Mouse (Mus musculus): ENCODE measurements around the gene Grm4. TPM values are rescaled to one million over a fixed set of nuclear protein-coding genes. Genes with fewer than 3 reads are reported as not detected.

The Grm4 gene
- total and polyA plus RNA-seq, 3 experiments = not detected

DNA sequence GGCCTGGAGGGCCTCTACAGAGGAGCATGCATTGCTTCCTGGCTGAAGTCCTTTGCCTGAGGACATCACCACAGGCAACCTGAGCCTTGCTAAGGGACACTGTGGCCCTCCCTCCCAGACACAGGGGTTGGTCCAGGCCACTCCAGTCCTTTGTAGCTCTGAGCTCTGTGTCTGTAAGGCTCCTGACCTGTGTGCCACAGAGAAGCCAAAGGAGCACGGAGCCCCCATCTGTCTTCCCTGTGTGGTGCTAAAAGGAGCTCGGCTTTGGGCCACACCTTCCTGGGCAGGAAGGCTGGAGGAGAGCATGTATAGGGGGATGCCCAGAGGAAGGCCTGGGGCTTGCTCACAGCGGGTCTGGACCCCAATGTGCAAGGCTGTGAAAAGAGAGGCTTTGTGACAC is 20.8 kb upstream of the Grm4 start:
- Histone ChIP-seq H3K4me3 (replicated peaks in 1 of 3; ENCODE audit: low read depth in 2 of 3, low read length in 2 of 3, poor library complexity in 1 of 3) (no peak overlapping the region), H3K9me3 (replicated peaks; ENCODE audit: low read length) (no peaks in the 10 kb centered on the region), H3K36me3 (replicated peaks in 1 of 2; ENCODE audit: control insufficient read depth in 1 of 2, insufficient read depth in 1 of 2, low read length in 1 of 2) (no peaks in the 10 kb centered on the region), H3K4me2 (ENCODE audit: insufficient read depth, low read depth, poor library complexity, severe bottlenecking) (no peak overlapping the region), H3K79me2 (replicated peaks; ENCODE audit: control insufficient read depth, extremely low read depth, insufficient read depth, poor library complexity, severe bottlenecking) (no peaks in the 10 kb centered on the region), H3K9ac (ENCODE audit: insufficient read depth, low read depth) (no peak overlapping the region), H3K4me1 (ENCODE audit: control insufficient read depth in 1 of 2, insufficient read depth in 2 of 2) (peaks cover 0 to 12% of the 10 kb centered on the region in 2 experiments; a peak in 3 of 4 replicates), H3K27ac (ENCODE audit: insufficient read depth, low read depth) (no peak overlapping the region), H3K27me3 (replicated peaks) (peaks cover 14% of the 10 kb centered on the region)
- DNase-seq (ENCODE audit: extremely low read depth) = no peak
- dilution Hi-C loops (cut with MboI; ENCODE audit: extremely low pct_ligation_motif_present, extremely low pct_unique_long_range_greater_than_20kb, low sequenced_read_pairs) (no loop called here), in situ Hi-C loops (cut with MboI; ENCODE audit: low pct_ligation_motif_present, low pct_unique_long_range_greater_than_20kb, low sequenced_read_pairs) (loop anchor here (10.0 kb wide), 1 partner anchor 533 kb away; no protein-coding TSS in a partner anchor)
- no peak for TF ChIP-seq CTCF (conservative IDR thresholded peaks at IDR 0.05 in 1 of 2, IDR thresholded peaks at IDR 0.05 in 1 of 2; ENCODE audit: low read depth in 2 of 2, low read length in 2 of 2)
- TF ChIP-seq ZMIZ1 (IDR thresholded peaks at IDR 0.05; ENCODE audit: low read depth, low read length) = no peak
- no peak for TF ChIP-seq RAD21 (IDR thresholded peaks at IDR 0.05; ENCODE audit: low read depth, low read length)
- no peak for TF ChIP-seq TBP (conservative IDR thresholded peaks at IDR 0.05; ENCODE audit: low read depth, low read length)
- TF ChIP-seq MAZ (IDR thresholded peaks at IDR 0.05; ENCODE audit: low read depth, low read length) = no peak
- no peak for TF ChIP-seq NELFE (IDR thresholded peaks at IDR 0.05; ENCODE audit: low read depth, low read length)
- no peak for TF ChIP-seq HCFC1 (IDR thresholded peaks at IDR 0.05; ENCODE audit: low read depth, low read length)
- no peak for TF ChIP-seq JUND (conservative IDR thresholded peaks at IDR 0.05; ENCODE audit: low read depth, low read length)
- TF ChIP-seq MXI1 (IDR thresholded peaks at IDR 0.05; ENCODE audit: low read depth, low read length) = no peak
- TF ChIP-seq CHD2 (IDR thresholded peaks at IDR 0.05; ENCODE audit: low read length) = no peak
- no peak for TF ChIP-seq NRF1 (IDR thresholded peaks at IDR 0.05; ENCODE audit: low read depth, low read length)
- no peak for TF ChIP-seq ETS1 (conservative IDR thresholded peaks at IDR 0.05; ENCODE audit: low read depth, low read length)
- no peak for TF ChIP-seq USF1 (IDR thresholded peaks at IDR 0.05; ENCODE audit: low read depth, low read length)

DNA sequence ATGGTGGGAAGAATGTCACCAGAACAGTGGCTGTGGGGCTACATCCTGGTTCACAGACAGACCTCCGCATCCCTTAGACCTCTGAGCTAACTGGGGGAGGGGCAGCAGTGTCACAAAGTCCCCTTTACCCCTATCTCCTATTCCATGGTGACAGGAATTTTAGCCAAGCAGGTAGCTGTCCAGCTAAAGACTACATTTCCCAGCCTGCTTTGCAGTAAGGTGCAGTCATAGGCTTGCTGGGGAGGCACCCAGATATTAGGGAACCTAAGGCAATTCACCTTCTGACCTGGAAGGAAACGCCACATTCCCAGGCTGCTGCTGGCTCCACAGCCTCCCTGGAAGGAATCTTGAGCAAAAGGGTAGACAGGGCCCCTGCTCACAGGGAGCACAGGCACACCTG is 20.1 kb upstream of the Grm4 start:
- dilution Hi-C loops (cut with MboI; ENCODE audit: extremely low pct_ligation_motif_present, extremely low pct_unique_long_range_greater_than_20kb, low sequenced_read_pairs) (no loop called here), in situ Hi-C loops (cut with MboI; ENCODE audit: low pct_ligation_motif_present, low pct_unique_long_range_greater_than_20kb, low sequenced_read_pairs) (loop anchor here (10.0 kb wide), 1 partner anchor 534 kb away; no protein-coding TSS in a partner anchor)
- H3K4me3 ChIP-seq (replicated peaks in 1 of 3; ENCODE audit: low read depth in 2 of 3, low read length in 2 of 3, poor library complexity in 1 of 3) = no peak overlapping the region
- H3K9me3 ChIP-seq (replicated peaks; ENCODE audit: low read length) = no peaks in the 10 kb centered on the region
- no peak for DNase-seq (ENCODE audit: extremely low read depth)
- H3K36me3 ChIP-seq (replicated peaks in 1 of 2; ENCODE audit: control insufficient read depth in 1 of 2, insufficient read depth in 1 of 2, low read length in 1 of 2) = no peaks in the 10 kb centered on the region
- H3K4me1 ChIP-seq (ENCODE audit: control insufficient read depth in 1 of 2, insufficient read depth in 2 of 2) = peaks cover 0 to 5% of the 10 kb centered on the region in 2 experiments; a peak in 2 of 4 replicates
- H3K27me3 ChIP-seq (replicated peaks) = peaks cover 18% of the 10 kb centered on the region
- no peak overlapping the region for H3K4me2 ChIP-seq (ENCODE audit: insufficient read depth, low read depth, poor library complexity, severe bottlenecking)
- H3K27ac ChIP-seq (ENCODE audit: insufficient read depth, low read depth) = no peak overlapping the region
- TF ChIP-seq JUN (IDR thresholded peaks at IDR 0.05; ENCODE audit: insufficient read depth, low read depth, low read length) (no peak), HCFC1 (IDR thresholded peaks at IDR 0.05; ENCODE audit: low read depth, low read length) (peak; percentile 73), ZNF384 (IDR thresholded peaks at IDR 0.05; ENCODE audit: low read depth, low read length) (no peak), UBTF (IDR thresholded peaks at IDR 0.05; ENCODE audit: low read depth, low read length) (no peak)
- H3K79me2 ChIP-seq (replicated peaks; ENCODE audit: control insufficient read depth, extremely low read depth, insufficient read depth, poor library complexity, severe bottlenecking) = no peaks in the 10 kb centered on the region
- H3K9ac ChIP-seq (ENCODE audit: insufficient read depth, low read depth) = no peak overlapping the region

Measured in CH12.LX (cell line).